Mouse (Mus musculus): Measurements from ENCODE around the gene Nrbf2.

DNA sequence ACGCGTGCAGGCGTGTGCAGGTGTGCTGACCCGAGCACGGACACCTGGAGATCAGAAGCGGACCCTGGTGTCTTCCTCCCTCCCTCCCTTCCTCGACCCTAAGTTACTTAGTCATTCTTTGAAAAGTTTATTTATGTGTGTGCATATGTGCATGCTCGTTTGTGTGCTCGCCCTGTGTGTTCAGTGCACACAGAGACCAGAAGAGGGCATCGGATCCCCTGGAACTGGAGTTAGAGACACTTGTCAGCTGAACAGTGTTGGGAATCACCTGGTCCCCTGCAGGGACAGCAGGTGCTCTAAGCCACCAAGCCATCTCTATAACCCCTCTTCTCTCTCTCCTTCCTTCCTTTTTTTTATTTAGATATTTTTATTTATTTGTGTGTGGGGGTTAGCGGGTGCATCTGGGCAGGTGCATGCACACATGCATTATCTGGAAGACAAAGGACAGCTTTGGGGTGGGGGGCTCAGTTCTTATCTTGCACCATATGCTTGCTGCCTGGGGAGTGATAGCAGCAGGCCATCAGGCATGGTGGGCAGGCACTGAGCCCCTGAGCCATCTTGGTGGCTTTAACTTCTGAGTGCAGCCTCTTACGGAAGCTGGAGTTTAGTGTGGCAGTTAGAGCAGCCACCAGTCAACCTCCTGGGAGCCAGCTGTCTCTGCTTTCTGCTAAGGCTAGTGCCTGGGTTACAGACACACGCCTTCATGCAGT lies 34.1 kb upstream of the Nrbf2 start:
- no peak for TF ChIP-seq POLR2A (IDR thresholded peaks at IDR 0.05; ENCODE audit: low read depth, low read length)
- no peak for TF ChIP-seq CTCF (conservative IDR thresholded peaks at IDR 0.05; ENCODE audit: insufficient read depth, insufficient read length, low read depth, low read length)

Data from kidney, adult 2 months (tissue).